Mouse (Mus musculus) frontal cortex, postnatal 14 days (tissue): Measurements from ENCODE around the gene Trim80.
"Not testable (repeated sequence)": the region's sequence is repeated elsewhere in the genome, so short reads cannot be mapped to it uniquely, and the experiment has no call there.

Experiments
- DNase-seq, 2 experiments: peaks; one replicate each; pipeline ENCODE4 v3.0.0; 2022; ENCODE audit warnings: low spot score in 2 of 2

Trim80 gene

DNA sequence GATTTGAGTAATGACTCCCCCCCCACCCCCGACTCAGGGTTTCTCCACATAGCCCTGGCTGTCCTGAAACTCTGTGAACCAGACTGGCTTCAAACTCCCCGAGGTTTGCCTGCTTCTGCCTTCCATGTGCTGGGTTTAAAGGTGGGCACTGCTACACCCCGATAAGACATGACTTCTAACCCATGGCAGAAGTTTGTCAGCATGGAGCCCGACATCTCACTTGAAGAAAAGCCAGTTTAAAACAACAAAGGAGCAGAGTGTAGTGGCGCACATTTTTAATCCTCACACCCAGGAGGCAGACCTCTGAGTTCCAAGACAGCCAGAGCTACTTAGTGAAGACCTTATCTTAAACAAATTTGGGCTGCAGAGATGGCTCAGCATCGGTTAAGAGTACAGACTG lies 52.0 kb downstream of the Trim80 start:
- DNase-seq = no peak

DNA sequence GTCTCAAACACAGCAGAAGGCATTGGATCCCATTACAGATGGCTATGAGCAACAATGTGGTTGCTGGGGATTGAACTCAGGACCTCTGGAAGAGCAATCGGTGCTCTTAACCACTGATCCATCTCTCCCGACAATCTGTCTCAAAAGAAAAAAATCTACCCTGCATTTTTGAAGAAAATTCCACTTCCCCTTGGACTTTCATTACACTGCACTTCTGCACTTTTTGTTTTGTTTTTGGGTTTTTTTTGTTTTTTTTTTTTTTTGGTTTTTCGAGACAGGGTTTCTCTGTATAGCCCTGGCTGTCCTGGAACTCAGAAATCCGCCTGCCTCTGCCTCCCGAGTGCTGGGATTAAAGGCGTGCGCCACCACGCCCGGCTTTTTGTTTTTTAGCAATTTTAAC lies 56.2 kb downstream of the Trim80 start:
- DNase-seq = not testable (repeated sequence)
